Mouse (Mus musculus): ENCODE data around the gene B4galt2. TPM values are rescaled to one million over a fixed set of nuclear protein-coding genes. Genes with fewer than 3 reads are reported as not detected.
A peak's percentile ranks its signal among the peaks of the same experiment; 100 is the strongest.

Gene B4galt2
- total RNA-seq, 2 experiments from 2014 or later = 19.5 to 21.9 TPM

DNA sequence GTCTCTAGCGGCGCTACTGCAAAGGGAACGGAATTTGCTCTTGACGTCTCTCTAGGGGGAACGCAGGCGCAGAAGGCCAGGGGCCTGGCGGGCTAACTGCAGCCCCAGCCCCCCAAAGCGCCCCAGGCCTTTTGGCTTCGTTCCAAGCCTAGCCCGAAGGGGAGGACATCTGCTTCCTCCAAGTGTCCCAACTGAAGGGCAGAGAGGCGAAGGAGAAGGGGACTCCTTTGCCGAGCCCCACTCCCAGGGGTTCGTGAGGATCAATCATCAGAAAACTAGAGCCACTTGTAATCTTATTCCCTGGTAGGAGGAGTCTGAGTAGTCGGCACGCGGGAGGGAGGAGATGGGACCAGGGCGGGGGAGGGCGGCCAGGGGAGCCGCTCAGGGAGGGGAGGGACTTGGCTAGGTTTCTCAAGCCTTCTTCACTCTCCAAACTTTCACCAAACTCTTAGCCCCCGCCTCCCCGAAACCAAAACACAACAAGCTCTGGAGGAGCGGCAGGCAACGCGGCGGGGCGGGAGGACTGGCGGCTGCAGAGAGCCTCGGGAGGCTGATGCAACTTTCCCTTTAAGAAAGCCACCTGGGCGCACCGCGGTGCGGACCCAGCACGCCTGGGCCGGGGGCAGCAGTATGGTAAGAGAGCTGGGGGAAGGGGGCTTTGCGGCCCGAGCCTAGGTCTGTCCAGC, 48.3 kb downstream of the B4galt2 start:
- DNase-seq = peak; percentile 69

GRCm38 (mm10) chr4:117834457-117834844, 48.8 kb downstream of the B4galt2 start, which contains the start of gene Slc6a9:
Gene Slc6a9, plus strand, starts transcription at chr4:117834506.
- no peak for DNase-seq

GRCm38 (mm10) chr4:117831920-117832691, 51.2 kb downstream of the B4galt2 start:
- DNase-seq = peak; percentile 64

DNA sequence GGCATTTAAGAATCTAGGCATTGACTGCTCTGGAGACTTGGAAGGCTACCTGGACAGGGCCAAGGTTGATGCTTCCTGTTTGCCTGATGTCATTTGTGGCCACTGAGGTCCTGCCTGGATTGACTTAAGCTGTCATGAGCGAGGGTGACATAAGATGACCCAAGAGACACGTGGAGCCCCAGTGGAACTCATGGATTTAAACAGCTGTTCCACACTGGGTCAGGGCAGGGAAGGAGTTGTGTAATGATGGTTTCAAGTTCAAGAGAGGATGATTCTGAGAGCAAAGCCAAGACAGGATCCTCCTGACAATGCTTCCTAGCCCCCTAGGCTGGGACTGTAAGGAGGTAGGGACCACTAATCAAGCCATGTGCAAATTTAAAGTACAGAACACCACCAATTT, 51.8 kb downstream of the B4galt2 start:
- no peak for DNase-seq

GRCm38 (mm10) chr4:117830801-117831200, 52.5 kb downstream of the B4galt2 start:
- no peak for DNase-seq

DNA sequence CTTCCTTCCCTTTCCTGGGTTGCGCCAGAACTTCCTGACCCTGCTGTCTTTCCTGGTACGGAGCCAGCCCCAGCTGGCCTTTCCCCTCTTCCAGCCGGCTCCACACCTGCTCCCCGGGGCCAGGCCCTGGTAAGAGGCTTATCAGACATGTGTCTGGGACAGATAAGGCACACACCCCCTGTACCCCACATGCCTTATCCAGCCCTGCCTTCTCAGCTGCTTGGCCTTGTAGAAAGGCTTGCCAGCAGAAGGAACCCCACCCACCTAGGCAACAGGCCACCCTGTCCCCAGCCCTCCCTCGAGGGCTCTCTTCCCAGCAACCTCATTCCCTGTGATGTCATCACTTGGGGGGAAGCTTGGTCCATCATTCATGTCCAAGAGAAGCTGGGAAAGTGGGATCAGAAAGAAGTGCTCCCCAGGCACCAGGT, 53.1 kb downstream of the B4galt2 start:
- peak; percentile 75 for DNase-seq

DNA sequence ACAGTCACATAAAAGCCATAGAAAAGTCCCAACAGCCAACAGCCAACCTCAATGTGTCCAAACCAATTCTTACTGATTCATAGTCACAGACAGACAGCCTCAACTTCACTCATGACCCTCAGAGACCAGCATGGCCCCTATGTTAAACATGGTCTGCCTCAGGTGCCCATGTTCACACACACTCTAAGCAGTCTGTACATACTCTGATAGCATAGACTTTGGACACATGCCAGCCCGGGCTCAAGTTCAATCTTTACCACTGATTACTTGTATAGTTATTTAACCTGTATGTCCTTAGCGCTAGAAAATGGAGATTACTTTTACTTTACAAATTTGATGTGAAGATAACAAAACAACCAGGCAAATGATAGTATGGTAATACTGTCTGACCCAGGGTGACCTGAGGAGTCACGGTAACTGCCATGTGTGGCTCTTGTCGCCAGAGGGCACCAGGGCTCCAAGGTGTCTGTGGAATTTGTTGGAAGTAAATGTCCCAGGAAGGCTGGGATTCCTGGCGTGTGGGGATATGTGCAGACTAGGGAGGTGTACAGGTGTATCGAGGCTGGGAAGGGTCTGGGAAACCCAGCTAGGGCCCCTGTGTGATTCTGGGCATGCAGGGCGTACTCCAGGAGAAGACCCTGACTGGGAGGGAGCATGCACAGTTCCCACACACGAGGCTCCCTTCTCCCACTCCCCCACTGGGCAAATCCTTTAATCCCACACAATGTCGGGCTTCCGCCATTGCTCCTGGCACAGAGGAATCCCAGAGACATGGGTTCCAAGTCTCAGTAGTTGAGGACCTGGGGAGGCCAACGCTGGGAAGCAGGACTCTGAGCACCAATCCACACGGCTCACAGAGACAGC, 53.8 kb downstream of the B4galt2 start:
- DNase-seq = peak; percentile 82

- DNase-seq = no peak
Measured at GRCm38 (mm10) chr4:117828572-117829145, 54.6 kb downstream of the B4galt2 start.

Other genes with a start within 250 kb of the B4galt2 start
- 10 to 100 TPM; 29.1 to 29.4 TPM for gene Dmap1, start 201.2 kb downstream of the B4galt2 start, total RNA-seq (2021)
- not detected for gene Gm12845, start 159.1 kb downstream of the B4galt2 start, total RNA-seq (2021)
- gene Klf17, start 117.8 kb downstream of the B4galt2 start, total RNA-seq (2021) = not detected
- 1 to 10 TPM; 3.2 to 4.1 TPM for gene Slc6a9, start 49.0 kb downstream of the B4galt2 start, total RNA-seq (2021)
- 1 to 10 TPM in 1 of 2 experiments, under 1 TPM in 1; 0.59 to 1.1 TPM for gene Ccdc24, start 10.9 kb downstream of the B4galt2 start, total RNA-seq (2021)
- 100 to 1,000 TPM; 115 to 126 TPM for gene Atp6v0b, start 3.8 kb upstream of the B4galt2 start, total RNA-seq (2021)
- gene Dph2, start 8.5 kb upstream of the B4galt2 start, total RNA-seq (2021) = 1 to 10 TPM; 4.1 to 5.1 TPM
- gene Ipo13, start 31.5 kb upstream of the B4galt2 start, total RNA-seq (2021) = 10 to 100 TPM; 49.6 TPM
- gene Artn, start 46.3 kb upstream of the B4galt2 start, total RNA-seq (2021) = under 1 TPM; 0.67 to 0.72 TPM